Mouse (Mus musculus): ENCODE measurements around the gene Shroom2.

DNA sequence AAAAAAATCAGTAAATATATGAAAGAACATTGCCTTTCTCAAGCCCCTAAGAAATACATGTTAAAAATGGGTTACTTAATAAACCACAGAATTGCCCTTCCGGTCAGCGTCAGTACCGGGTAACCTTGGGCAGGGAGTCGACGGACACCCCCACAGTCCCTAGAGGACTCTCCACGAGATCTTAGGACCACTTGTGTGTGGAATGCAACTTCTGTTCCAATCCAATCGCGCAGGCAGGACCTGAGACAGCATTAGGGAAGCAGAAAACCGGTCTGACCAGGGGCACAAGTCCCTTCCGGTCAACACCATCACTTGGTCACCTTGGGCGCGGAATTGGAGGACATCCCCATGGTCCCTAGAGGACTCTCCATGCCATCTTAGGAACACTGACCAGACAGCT, 133.9 kb downstream of the Shroom2 start:
- TF ChIP-seq CTCF (IDR thresholded peaks at IDR 0.05; ENCODE audit: borderline replicate concordance, extremely low read depth, insufficient read depth, insufficient read length) (no peak), POLR2A (IDR thresholded peaks at IDR 0.05; ENCODE audit: borderline replicate concordance, extremely low read depth, insufficient read depth, insufficient read length, poor library complexity, severe bottlenecking) (no peak)

All from brain, embryonic 14.5 days (tissue).